Mouse (Mus musculus): ENCODE measurements around the gene 4933424G06Rik. TPM values are rescaled to one million over a fixed set of nuclear protein-coding genes. Genes with fewer than 3 reads are reported as not detected.
A peak's percentile ranks its signal among the peaks of the same experiment; 100 is the strongest.

4933424G06Rik gene
- polyA plus RNA-seq, 1 experiment from 2014 or later = 0.10 TPM

DNA sequence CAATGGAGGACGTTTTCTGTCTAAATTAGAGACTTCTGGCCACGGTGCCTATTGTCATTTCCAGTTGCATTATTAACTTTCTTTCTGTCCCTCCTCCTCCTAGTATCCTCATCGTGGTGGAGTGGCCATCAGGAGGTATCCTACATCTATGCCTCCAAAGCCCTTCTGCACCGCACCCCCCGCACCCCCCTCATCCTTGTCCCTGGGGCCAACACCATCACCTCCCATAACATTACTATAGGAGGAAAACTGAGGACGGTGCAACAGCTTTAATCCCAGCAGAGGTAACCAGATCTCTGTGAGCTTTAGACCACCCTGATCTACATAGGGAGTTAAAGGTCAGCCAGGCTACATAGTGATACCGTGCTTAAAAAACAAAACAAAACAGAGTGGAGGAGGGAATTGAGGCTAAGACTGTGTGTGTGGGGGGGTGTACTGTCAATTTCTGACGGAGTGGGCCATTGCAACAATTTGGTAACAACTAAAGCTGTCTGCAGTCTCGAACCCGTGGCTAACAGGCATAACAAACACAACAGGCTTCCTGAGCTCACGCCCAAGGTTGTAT, 19.2 kb upstream of the 4933424G06Rik start:
- Histone ChIP-seq H3K36me3 (peaks cover 26% of the 10 kb centered on the region), H3K9me3 (replicated peaks) (no peaks in the 10 kb centered on the region), H3K27me3 (ENCODE audit: low read depth, poor library complexity, severe bottlenecking) (no peaks in the 10 kb centered on the region), H3K4me3 (peak overlapping the region; percentile 94), H3K4me1 (peaks cover 15% of the 10 kb centered on the region), H3K27ac (replicated peaks) (peak overlapping the region; percentile 85)
- WGBS = 68% methylated on average over 11 of the region's 11 CpGs
- DNase-seq (ENCODE audit: low spot score) = no peak

DNA sequence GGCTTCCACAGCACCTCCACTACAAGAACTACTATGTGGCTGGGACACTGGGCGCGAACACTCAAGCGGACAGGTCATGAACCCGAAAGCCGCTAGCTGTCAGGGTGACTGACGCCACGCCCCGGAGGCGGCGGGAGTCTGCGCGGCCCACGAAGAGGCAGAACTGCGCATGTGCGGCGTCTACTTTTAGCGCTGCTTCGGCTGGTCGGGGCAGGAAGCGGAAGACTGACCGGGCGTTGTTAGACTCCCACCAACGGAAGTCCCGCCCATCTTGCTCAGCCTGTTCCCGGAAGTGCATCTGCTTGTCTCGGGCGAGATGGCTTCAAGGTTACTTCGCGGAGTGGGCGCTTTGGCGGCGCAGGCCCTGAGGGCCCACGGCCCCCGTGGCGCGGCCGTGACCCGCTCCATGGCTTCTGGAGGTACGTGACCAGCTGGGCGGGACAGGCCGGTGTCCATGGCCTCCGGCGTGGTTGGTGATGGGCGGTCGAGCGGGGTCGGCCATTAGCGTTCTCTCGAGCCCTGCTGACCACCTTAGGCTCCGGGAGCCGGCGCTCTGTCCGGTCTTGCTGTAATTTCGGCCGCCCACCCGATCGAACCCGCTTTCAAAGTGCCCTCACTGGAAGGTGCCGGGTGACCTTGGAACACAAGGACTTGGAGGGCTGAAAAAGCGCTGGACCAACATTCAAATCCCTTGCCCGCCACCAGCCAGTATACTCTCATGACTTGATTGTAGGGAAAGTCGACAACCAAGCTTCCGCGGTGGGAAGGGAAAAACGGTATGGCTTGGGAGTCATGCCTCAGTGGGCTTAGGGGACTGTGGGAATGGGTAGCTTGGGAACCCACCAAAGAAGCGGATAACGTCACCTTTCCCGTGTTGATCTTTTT, 18.4 kb upstream of the 4933424G06Rik start, which contains the start of gene Cox5b:
Gene Cox5b (plus strand): TSS at position 179 of the 885 bp plus-strand sequence.
- Histone ChIP-seq H3K4me3 (peak within 1 kb of the TSS; percentile 94), H3K27ac (replicated peaks) (peak within 1 kb of the TSS; percentile 85)

DNA sequence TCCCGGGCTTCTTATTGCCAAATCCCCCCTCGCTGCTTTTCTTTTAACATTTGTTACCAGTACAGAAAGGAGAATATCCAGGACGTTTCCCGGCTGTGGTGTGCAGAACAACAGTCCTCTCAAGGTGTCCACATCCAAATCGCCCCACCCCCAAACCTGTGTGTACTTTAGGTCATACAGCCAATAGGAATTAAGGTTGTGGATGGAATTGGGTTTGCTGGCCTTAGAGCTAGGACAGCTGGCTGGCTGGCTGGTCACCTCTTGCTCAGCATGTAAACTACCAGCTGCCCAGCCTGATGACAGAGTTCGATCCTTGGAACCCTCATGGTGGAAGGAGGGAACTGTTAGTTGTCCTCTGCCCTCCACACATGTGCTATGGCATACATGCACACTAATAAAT, 15.1 kb upstream of the 4933424G06Rik start:
- no peak for DNase-seq (ENCODE audit: low spot score)
- Histone ChIP-seq H3K4me3 (no peak overlapping the region), H3K4me1 (peaks cover 15% of the 10 kb centered on the region), H3K27ac (replicated peaks) (no peak overlapping the region), H3K27me3 (ENCODE audit: low read depth, poor library complexity, severe bottlenecking) (no peaks in the 10 kb centered on the region), H3K9me3 (replicated peaks) (no peaks in the 10 kb centered on the region), H3K36me3 (peaks cover 45% of the 10 kb centered on the region)
- 91% methylated on average over 6 of the region's 6 CpGs for WGBS

More for the DNA sequence above, 18.4 kb upstream of the 4933424G06Rik start, which contains the start of gene Cox5b:
- peaks cover 15% of the 10 kb centered on the region for H3K4me1 ChIP-seq
- no peaks in the 10 kb centered on the region for H3K9me3 ChIP-seq (replicated peaks)
- peaks cover 26% of the 10 kb centered on the region for H3K36me3 ChIP-seq
- DNase-seq (ENCODE audit: low spot score) = peak; percentile 99
- no peaks in the 10 kb centered on the region for H3K27me3 ChIP-seq (ENCODE audit: low read depth, poor library complexity, severe bottlenecking)
- WGBS = 1% methylated on average over 68 of the region's 68 CpGs

DNA sequence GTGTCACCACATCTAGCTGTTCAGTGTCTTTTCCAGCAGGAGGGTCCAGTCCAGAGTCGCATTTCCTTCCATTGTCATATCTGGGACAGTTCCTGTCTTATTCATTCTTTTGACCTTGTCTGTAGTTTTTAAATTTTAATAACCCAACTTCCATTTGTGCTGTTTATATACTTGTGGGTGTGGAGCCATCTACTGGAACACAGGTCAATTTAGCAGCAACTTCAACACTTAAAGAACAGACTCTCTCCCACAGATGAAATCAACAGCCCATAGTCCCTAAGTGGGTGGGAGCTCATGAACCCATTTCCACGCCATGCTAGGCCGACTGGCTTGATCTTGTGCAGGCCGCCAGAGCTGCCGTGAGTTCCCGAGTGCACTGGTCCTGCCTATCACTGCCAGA, 13.5 kb upstream of the 4933424G06Rik start:
- no peak for DNase-seq (ENCODE audit: low spot score)
- 81% methylated on average over 6 of the region's 6 CpGs for WGBS
- Histone ChIP-seq H3K27me3 (ENCODE audit: low read depth, poor library complexity, severe bottlenecking) (no peaks in the 10 kb centered on the region), H3K4me3 (no peak overlapping the region), H3K36me3 (peaks cover 60% of the 10 kb centered on the region), H3K27ac (replicated peaks) (no peak overlapping the region), H3K4me1 (peaks cover 11% of the 10 kb centered on the region), H3K9me3 (replicated peaks) (no peaks in the 10 kb centered on the region)

DNA sequence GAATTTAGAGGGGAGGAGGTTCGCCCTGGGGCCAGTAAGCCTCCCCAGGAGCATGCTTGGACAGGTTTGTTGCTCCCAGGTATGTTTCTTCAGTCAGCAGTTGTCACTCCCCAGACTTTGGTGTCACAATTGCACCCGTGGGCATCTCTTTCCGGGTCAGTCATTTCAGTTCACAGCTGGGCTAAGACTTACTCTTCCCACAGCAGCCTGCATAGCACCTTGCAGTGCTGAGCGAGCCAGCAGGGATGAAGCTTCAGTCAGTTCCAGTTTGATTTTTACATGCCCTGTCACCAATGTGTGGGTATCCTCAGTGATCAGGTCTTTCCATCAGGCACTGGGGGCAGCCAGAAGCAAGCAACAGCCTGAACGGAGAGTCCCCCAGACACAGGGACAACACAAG, 12.9 kb upstream of the 4933424G06Rik start:
- DNase-seq (ENCODE audit: low spot score) = no peak
- WGBS = 79% methylated on average over 5 of the region's 5 CpGs
- peaks cover 67% of the 10 kb centered on the region for H3K36me3 ChIP-seq

DNA sequence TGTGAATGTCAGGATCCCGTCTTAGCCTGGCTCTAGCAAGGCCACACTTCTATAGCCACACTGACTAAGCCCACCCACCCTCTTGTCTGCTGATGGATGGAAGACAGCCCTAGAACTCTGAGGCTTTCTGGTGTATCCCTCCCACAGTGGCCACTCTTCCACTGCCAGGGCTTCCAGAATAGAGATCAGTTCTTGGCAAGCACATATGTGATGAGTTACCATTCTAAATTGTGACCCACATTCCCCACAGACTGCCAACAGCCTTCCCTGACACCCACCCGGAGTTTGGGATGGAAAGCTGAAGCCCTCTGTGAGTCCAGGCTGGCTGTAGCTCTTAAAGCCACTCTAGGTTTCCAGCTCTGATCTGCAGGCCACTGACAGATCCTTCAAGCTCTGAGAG, 2.8 kb upstream of the 4933424G06Rik start:
- no peak overlapping the region for H3K27ac ChIP-seq (replicated peaks)
- 74% methylated on average over 2 of the region's 2 CpGs for WGBS

More for the DNA sequence above, 12.9 kb upstream of the 4933424G06Rik start:
- Histone ChIP-seq H3K27me3 (ENCODE audit: low read depth, poor library complexity, severe bottlenecking) (no peaks in the 10 kb centered on the region), H3K4me3 (no peak overlapping the region), H3K4me1 (peaks cover 8% of the 10 kb centered on the region), H3K9me3 (replicated peaks) (no peaks in the 10 kb centered on the region), H3K27ac (replicated peaks) (no peak overlapping the region)

DNA sequence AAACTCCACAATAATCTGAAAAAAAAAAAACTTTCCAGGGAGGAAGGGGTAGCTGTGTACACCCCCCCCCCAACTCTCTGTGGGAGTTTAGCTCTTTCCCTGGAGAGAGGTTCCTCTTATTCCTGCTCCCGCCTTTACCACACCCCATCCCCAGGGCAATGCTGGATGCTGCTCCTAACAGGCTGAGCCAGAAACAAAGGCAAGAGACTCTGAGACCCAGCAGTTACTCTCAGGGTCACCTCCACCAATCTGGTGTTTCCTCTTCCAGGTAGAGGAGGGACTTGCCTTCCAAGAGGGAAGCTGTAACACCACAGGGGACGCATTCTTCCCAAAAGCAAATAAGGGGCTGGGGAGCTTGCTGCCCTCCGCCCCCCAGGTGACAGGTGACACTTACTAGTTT, 2.2 kb upstream of the 4933424G06Rik start:
- Histone ChIP-seq H3K27me3 (ENCODE audit: low read depth, poor library complexity, severe bottlenecking) (no peaks in the 10 kb centered on the region), H3K36me3 (peaks cover 54% of the 10 kb centered on the region), H3K4me1 (peaks cover 17% of the 10 kb centered on the region), H3K27ac (replicated peaks) (no peak overlapping the region), H3K9me3 (replicated peaks) (no peaks in the 10 kb centered on the region), H3K4me3 (0 out of 2 replicates have a peak overlapping the region, but pooled peaks have one; percentile 19)
- 80% methylated on average over 3 of the region's 3 CpGs for WGBS
- no peak for DNase-seq (ENCODE audit: low spot score)

More for the DNA sequence above, 2.8 kb upstream of the 4933424G06Rik start:
- Histone ChIP-seq H3K27me3 (ENCODE audit: low read depth, poor library complexity, severe bottlenecking) (no peaks in the 10 kb centered on the region), H3K36me3 (peaks cover 60% of the 10 kb centered on the region), H3K4me1 (peaks cover 17% of the 10 kb centered on the region), H3K4me3 (no peak overlapping the region), H3K9me3 (replicated peaks) (no peaks in the 10 kb centered on the region)
- no peak for DNase-seq (ENCODE audit: low spot score)

DNA sequence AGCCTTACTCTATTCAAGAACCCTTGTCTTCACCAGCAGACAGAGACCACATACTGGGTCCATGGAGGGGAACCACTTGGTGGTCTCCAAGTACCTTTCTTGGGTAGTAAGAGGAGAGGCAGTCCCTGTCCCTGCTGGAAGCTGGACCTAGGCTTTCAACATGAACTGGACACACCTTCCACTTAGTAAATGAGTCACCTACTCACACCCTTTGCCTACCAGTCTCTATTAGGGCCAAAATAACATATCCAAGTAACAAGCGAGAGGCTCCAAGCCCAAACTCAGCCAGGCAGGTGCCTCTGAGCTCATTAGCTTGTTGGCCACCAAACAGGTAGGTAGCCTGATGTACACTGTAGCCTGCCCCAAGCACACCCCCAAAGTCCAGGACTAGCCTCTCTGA, 1.3 kb upstream of the 4933424G06Rik start:
- 81% methylated on average over 1 of the region's 1 CpGs for whole genome bisulfite sequencing
- peak overlapping the region; percentile 78 for H3K4me3 ChIP-seq
- peak overlapping the region; percentile 91 for H3K27ac ChIP-seq (replicated peaks)
- peaks cover 45% of the 10 kb centered on the region for H3K36me3 ChIP-seq
- no peaks in the 10 kb centered on the region for H3K9me3 ChIP-seq (replicated peaks)
- H3K27me3 ChIP-seq (ENCODE audit: low read depth, poor library complexity, severe bottlenecking) = no peaks in the 10 kb centered on the region
- DNase-seq (ENCODE audit: low spot score) = no peak
- H3K4me1 ChIP-seq = peaks cover 17% of the 10 kb centered on the region

DNA sequence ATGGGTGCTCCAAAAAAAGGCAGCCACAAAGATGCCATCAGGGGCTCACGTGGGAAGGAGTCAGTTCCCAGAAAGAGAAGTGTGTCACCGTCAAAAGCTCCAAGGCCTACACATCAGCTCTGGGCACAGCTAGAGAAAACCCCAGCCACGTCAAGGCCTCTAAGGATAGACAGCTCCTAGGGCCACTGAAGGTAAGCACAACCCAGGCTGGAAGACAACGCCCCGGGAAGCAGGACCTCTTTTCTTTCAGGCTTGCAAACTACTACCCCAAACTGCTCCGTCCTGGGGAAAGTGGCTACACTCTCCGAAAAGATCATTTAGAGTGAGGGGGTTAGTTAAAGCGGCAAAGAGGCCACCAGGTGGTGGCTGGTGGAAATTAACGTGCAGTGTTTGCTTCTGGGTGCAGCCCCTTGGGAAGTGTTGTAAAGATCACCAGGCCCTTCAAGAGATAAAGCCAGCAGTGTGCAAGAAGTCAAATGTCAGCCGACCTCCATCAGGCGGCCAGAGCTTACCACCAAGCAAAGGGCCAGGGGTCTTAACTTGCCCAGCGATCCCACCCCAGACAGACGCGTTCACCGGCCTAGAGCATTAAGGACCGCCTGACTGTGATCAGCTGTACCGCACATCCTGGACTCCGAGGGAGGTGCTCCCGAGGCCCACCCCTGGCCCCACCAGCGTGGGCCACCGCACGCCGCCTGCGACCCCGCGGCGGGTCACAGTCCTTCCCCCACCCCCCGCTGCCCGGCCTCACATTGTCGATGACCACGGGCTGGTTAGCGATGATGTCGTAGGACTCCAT, 695 bp upstream of the 4933424G06Rik start:
- Histone ChIP-seq H3K4me3 (peak overlapping the region; percentile 78), H3K36me3 (peaks cover 39% of the 10 kb centered on the region), H3K9me3 (replicated peaks) (no peaks in the 10 kb centered on the region), H3K27ac (replicated peaks) (peak overlapping the region; percentile 91), H3K4me1 (peaks cover 17% of the 10 kb centered on the region), H3K27me3 (ENCODE audit: low read depth, poor library complexity, severe bottlenecking) (no peaks in the 10 kb centered on the region)
- no peak for DNase-seq (ENCODE audit: low spot score)
- WGBS = 2% methylated on average over 33 of the region's 33 CpGs

DNA sequence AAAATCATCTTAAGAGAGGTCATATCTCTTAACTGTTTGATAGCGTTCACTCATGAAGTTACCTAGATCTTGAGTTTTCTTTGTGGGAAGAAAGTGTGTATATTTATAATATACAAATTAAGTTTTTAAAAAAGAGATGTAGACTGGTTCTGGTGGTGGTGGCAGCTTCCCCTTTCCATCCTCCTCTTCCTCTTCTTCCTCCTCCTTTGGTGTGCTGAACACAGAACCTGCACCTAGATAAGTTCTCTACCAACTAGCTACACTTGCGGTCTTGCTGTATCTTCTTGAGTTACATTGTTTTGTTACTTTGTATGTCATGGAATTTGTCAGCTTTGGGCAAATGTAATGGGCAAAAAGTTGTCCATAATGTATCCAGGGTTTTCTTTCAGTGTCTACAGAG, 1.2 kb downstream of the 4933424G06Rik start:
- Histone ChIP-seq H3K4me3 (no peak overlapping the region), H3K27me3 (ENCODE audit: low read depth, poor library complexity, severe bottlenecking) (no peaks in the 10 kb centered on the region), H3K9me3 (replicated peaks) (no peaks in the 10 kb centered on the region), H3K4me1 (peaks cover 17% of the 10 kb centered on the region), H3K36me3 (peaks cover 21% of the 10 kb centered on the region), H3K27ac (replicated peaks) (no peak overlapping the region)
- DNase-seq (ENCODE audit: low spot score) = no peak
- WGBS = 95% methylated on average over 2 of the region's 2 CpGs

DNA sequence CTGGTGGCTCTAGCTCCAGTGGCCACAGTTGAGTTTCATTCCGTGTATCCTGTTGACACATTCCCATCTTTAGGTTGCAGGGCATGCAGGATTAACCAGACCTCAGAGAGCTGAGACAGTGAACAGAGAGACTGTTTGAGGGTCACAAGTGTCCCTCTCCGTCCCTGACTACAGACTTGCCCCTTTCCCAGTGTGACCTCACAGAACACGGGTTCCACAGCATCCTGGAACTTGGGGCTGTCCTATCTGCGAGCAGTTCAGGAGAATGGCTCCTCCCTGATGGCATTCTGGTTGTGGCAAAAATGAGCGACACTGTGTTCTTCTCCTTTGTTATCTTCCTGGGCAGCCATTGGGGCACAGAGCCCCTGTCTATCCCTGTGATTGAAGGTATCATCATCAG, 4.4 kb downstream of the 4933424G06Rik start, which contains the start of gene Actr1b:
Gene Actr1b (minus strand): TSS at position 112 of the 400 bp plus-strand sequence.
- WGBS = 83% methylated on average over 5 of the region's 5 CpGs

DNA sequence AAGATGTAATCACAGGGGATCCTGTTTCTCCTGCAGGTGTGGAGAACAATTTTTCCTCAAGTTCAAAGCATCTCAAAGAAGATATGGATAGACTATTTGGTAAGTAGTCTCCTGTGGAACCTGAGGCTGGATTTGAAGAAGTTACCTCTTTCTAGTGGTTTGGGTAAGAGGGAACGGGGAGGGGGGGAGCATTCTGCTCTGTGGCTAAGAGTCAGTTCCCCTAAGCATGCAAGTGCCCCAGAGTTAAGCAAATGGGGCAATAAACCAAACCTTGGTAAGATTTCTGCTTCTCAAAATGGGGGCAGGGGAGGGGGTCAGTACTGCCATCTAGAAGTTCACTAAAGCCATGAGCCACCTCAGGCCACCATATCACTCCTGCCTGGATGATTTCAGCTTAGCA, 8.8 kb downstream of the 4933424G06Rik start:
- WGBS = 81% methylated on average over 1 of the region's 1 CpGs
- H3K36me3 ChIP-seq = no peaks in the 10 kb centered on the region
- H3K4me3 ChIP-seq = no peak overlapping the region
- no peak overlapping the region for H3K27ac ChIP-seq (replicated peaks)
- no peaks in the 10 kb centered on the region for H3K27me3 ChIP-seq (ENCODE audit: low read depth, poor library complexity, severe bottlenecking)
- no peak for DNase-seq (ENCODE audit: low spot score)
- H3K9me3 ChIP-seq (replicated peaks) = no peaks in the 10 kb centered on the region
- H3K4me1 ChIP-seq = no peaks in the 10 kb centered on the region

More for the DNA sequence above, 4.4 kb downstream of the 4933424G06Rik start, which contains the start of gene Actr1b:
- no peaks in the 10 kb centered on the region for H3K9me3 ChIP-seq (replicated peaks)
- DNase-seq (ENCODE audit: low spot score) = no peak
- no peak within 1 kb of the TSS for H3K27ac ChIP-seq (replicated peaks)
- H3K4me3 ChIP-seq = no peak within 1 kb of the TSS
- H3K4me1 ChIP-seq = peaks cover under 1% of the 10 kb centered on the region; the same call in 1 of the 2 replicates
- H3K36me3 ChIP-seq = no peaks in the 10 kb centered on the region
- H3K27me3 ChIP-seq (ENCODE audit: low read depth, poor library complexity, severe bottlenecking) = no peaks in the 10 kb centered on the region

Data from midbrain, embryonic 10.5 days (tissue).